Mouse (Mus musculus): ENCODE measurements around the gene Rbm38.

Gene Rbm38

GRCm38 (mm10) chr2:173061443-173062351, 41.4 kb downstream of the Rbm38 start:
- no peak for DNase-seq

GRCm38 (mm10) chr2:173063219-173063618, 42.9 kb downstream of the Rbm38 start:
- DNase-seq = no peak

- no peak for DNase-seq
Observed at GRCm38 (mm10) chr2:173064864-173065263, 44.6 kb downstream of the Rbm38 start.

- DNase-seq = no peak
Observed at GRCm38 (mm10) chr2:173072948-173073347, 52.6 kb downstream of the Rbm38 start.

- no peak for DNase-seq
Observed at GRCm38 (mm10) chr2:173073666-173074065, 53.4 kb downstream of the Rbm38 start.

- DNase-seq = no peak
Observed at GRCm38 (mm10) chr2:173076921-173077320, 56.6 kb downstream of the Rbm38 start.

- DNase-seq = no peak
Observed at GRCm38 (mm10) chr2:173079766-173080549, 59.7 kb downstream of the Rbm38 start.

- DNase-seq = peak; percentile 45
Observed at GRCm38 (mm10) chr2:173080785-173081241, 60.5 kb downstream of the Rbm38 start.

GRCm38 (mm10) chr2:173082706-173083105, 62.4 kb downstream of the Rbm38 start:
- DNase-seq = no peak

GRCm38 (mm10) chr2:173083106-173083505, 62.8 kb downstream of the Rbm38 start:
- DNase-seq = no peak

- DNase-seq = no peak
Observed at GRCm38 (mm10) chr2:173083712-173084475, 63.6 kb downstream of the Rbm38 start.

Data from cerebellum, adult 8-10 months (tissue).